Mouse (Mus musculus) thymus, adult 2 months (tissue): ENCODE data around the gene Lhx1. TPM values are rescaled to one million over a fixed set of nuclear protein-coding genes. Genes with fewer than 3 reads are reported as not detected.

Experiments
- DNase-seq: peaks from one replicate; pipeline ENCODE4 v3.0.0; 2021
- H3K27ac ChIP-seq: fragments of 200-500 bp; 2 replicates; pipeline ENCODE4 v1.5.1; 2012; ENCODE audit warnings: low read length, control low read depth; ENCODE audit not compliant: control insufficient read depth, insufficient read depth
- H3K27me3 ChIP-seq: fragments of 200-500 bp; 2 replicates; pipeline ENCODE4 v1.6.1; 2012; ENCODE audit warnings: mild to moderate bottlenecking, low read length, moderate library complexity, mixed read lengths; ENCODE audit not compliant: control insufficient read depth, insufficient read depth
- H3K36me3 ChIP-seq: fragments of 200-500 bp; 2 replicates; pipeline ENCODE4 v1.6.1; 2012; ENCODE audit warnings: mild to moderate bottlenecking, low read length, moderate library complexity; ENCODE audit not compliant: control insufficient read depth, insufficient read depth
- H3K4me1 ChIP-seq: fragments of 200-500 bp; replicated peaks from 2 replicates; pipeline ENCODE4 v1.6.1; 2012; ENCODE audit warnings: low read length; ENCODE audit not compliant: control insufficient read depth, insufficient read depth
- H3K4me3 ChIP-seq: fragments of 200-500 bp; 2 replicates; pipeline ENCODE4 v1.5.1; 2012; ENCODE audit warnings: mild to moderate bottlenecking, low read length, control low read depth, moderate library complexity; ENCODE audit not compliant: control insufficient read depth, insufficient read depth
- CTCF ChIP-seq: fragments of 200-500 bp; IDR thresholded peaks from 2 replicates; pipeline ENCODE4 v1.5.1; 2012; ENCODE audit warnings: mild to moderate bottlenecking, control low read depth, low read length, moderate library complexity, borderline replicate concordance; ENCODE audit not compliant: control insufficient read depth, poor library complexity, insufficient read depth; ENCODE audit errors: extremely low read depth
- POLR2A ChIP-seq: fragments of 200-500 bp; IDR thresholded peaks from 2 replicates; pipeline ENCODE4 v1.6.1; 2012; ENCODE audit warnings: mild to moderate bottlenecking, low read length, control low read depth, moderate library complexity; ENCODE audit not compliant: control insufficient read depth, poor library complexity, insufficient read depth; ENCODE audit errors: extremely low read depth
- WGBS: fragments of 180-500 bp; shearing (Covaris S2); methylation state at CpG from one replicate; pipeline ENCODE4 v1.1.7; 2018; 5-methylcytosine and 5-hydroxymethylcytosine counted together
- polyA plus RNA-seq: library from polyadenylated mRNA; depleted of rRNA; stranded (reverse); fragments of >200 nt; gene quantifications from 2 replicates; pipeline ENCODE4 v1.2.3, GENCODE M21; 2012

Gene Lhx1
- polyA plus RNA-seq, 1 experiment, result 0.13 TPM

- Histone ChIP-seq H3K36me3 (no peaks in the 10 kb centered on the region), H3K4me3 (no peak overlapping the region), H3K27me3 (peaks cover 41% of the 10 kb centered on the region), H3K27ac (no peak overlapping the region), H3K4me1 (no peaks in the 10 kb centered on the region)
- WGBS, result 37% methylated on average over 2 of the region's 2 CpGs
- no peak for DNase-seq
- TF ChIP-seq CTCF, result no peak
- TF ChIP-seq POLR2A, result no peak
These were observed 7.9 kb downstream of the Lhx1 start for GRCm38 (mm10) chr11:84517431-84517830.

DNA sequence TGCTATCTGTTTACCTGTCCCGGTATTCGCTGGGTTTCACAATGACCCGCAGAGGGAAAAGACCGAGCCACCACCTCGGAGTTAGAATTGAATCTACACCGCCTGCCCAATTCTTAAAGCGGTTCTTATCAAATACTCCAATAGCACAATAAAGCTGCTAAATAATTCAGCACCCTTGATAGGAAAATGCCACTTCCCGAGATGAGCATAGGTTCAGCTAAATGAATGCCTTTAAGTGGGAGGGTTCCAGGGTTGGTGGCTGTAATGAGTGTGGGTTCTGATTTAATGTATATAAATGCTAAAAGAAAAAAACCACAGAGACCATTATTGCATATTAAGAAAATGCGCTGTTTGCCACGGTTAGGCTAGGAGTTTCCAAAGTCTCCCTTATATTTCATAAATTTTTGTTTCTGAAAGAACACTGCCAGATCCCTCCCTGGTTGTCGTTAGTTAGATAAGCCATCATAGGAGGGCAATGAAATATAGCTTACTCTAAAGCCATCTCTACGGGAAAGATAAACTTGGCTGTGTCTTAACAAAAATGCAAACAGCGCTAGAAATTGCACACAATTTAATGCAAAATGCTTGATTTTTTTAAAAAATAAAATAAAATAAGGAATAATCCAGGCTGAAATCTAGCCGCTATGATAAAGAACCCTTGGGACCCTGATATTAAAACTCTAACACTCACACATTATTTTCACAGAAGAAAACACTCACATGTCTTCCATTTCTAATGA is 8.7 kb downstream of the Lhx1 start:
- DNase-seq, result no peak
- Histone ChIP-seq H3K27me3 (peaks cover 35% of the 10 kb centered on the region), H3K4me3 (no peak overlapping the region), H3K36me3 (no peaks in the 10 kb centered on the region), H3K27ac (no peak overlapping the region), H3K4me1 (no peaks in the 10 kb centered on the region)
- WGBS, result 16% methylated on average over 14 of the region's 14 CpGs
- TF ChIP-seq CTCF, result no peak
- TF ChIP-seq POLR2A, result no peak

DNA sequence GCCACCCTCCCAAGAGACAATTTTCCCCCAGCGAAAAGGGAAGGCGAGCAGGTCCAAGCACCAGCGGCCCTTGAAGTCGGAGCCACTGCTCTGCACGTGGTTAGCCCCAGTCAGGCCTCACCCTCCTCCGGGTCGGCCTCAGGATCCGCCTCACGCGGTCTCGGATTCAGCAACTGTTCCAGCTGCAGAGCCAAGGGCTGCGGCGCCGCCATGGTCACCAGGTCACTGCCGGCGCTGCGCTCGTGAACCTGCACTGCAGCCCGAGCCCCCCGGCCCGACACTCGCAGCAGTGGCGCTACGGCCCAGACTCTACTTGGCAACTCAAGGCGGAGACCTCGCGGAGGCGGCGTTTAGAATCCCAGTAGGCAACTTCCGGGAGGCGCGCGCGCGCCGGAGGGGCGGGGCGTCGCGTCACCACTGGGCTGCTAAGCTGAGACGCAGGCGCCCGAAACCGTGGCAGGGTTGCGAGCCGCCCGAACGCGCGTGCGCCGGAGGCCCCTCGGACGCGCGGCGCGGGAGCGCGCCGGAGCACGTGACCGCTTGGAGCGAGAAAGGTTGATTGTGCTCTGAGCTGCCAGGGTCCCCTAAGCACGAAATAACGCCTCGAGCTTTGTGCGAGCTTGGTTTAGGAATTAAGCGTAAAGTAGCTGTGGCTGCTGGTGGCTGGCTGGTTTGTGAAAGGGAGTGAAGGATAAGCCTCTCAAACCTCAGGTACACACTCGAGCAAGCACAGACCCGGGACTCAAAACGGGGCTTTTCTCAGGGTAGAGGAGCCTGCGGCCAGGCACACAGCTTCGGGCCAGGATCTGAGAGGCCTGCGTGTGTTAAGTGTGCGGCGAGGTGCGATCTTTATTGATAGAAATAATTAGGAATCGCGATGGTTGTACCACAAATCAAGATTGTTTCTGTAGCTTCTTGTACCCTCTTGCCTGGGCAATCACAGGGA is 11.9 kb downstream of the Lhx1 start, which contains the start of gene Aatf:
Gene Aatf, minus strand, starts transcription at position 352 of the 946 bp plus-strand sequence.
- WGBS, result under 1% methylated on average over 80 of the region's 80 CpGs
- DNase-seq, result peak; percentile 97
- H3K36me3 ChIP-seq, result peaks cover 4% of the 10 kb centered on the region; the same call in 1 of the 2 replicates
- peak within 1 kb of the TSS; percentile 88 for H3K4me3 ChIP-seq
- TF ChIP-seq POLR2A (peak; percentile 67), CTCF (peak; percentile 78; the same call in 1 of the 2 replicates)
- no peak within 1 kb of the TSS for H3K27ac ChIP-seq
- H3K27me3 ChIP-seq, result peaks cover 13% of the 10 kb centered on the region
- H3K4me1 ChIP-seq, result no peaks in the 10 kb centered on the region

DNA sequence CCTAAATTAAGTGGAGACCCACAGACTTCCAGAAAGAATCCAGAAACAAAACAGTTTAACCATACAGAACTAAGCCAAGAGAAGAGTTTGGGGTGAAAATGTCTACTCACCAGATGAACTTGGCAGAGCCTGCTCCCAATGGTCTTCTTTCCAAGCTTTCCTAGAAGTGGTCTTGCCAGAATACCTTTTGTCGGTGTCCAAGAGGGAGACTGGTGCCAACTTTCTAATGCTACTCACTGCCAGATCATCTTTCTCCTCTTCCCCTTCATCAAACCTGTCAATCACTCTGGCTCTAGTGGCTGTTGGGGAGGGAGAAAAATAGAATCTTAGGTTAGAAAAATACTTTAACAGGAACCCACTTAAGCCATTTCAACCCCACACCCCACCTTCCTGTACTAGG is 13.3 kb downstream of the Lhx1 start:
- WGBS, result 80% methylated on average over 1 of the region's 1 CpGs
- TF ChIP-seq CTCF (no peak), POLR2A (no peak)
- peaks cover 13% of the 10 kb centered on the region for H3K27me3 ChIP-seq
- no peaks in the 10 kb centered on the region for H3K4me1 ChIP-seq
- peaks cover 4% of the 10 kb centered on the region; the same call in 1 of the 2 replicates for H3K36me3 ChIP-seq
- no peak overlapping the region for H3K27ac ChIP-seq
- H3K4me3 ChIP-seq, result no peak overlapping the region
- DNase-seq, result no peak

GRCm38 (mm10) chr11:84504296-84504695 is 21.0 kb downstream of the Lhx1 start:
- Histone ChIP-seq H3K4me3 (no peak overlapping the region), H3K27ac (no peak overlapping the region), H3K4me1 (no peaks in the 10 kb centered on the region), H3K27me3 (no peaks in the 10 kb centered on the region), H3K36me3 (peaks cover 5% of the 10 kb centered on the region; the same call in 1 of the 2 replicates)
- TF ChIP-seq CTCF (no peak), POLR2A (no peak)
- DNase-seq, result no peak
- 98% methylated on average over 1 of the region's 1 CpGs for WGBS

DNA sequence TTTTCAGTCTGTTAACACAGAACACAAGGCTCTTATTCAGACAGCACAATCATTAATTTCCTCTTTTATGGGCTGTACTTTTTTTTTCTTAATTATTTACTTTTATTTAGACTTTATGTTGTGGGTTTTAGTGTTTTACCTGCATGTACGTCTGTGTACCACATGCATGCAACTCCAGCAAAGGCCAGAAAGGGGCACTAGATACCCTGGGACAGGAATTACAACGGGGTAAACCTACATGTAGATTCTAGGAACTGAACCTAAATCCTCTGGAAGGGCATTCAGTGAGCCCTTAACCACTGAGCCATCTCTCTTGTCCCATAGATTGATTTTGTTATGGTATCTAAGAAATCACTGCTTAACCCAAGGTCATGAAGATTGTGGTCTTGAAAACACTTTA is 27.4 kb downstream of the Lhx1 start:
- WGBS, result 78% methylated on average over 2 of the region's 2 CpGs
- TF ChIP-seq CTCF (no peak), POLR2A (no peak)
- H3K36me3 ChIP-seq, result no peaks in the 10 kb centered on the region
- no peak overlapping the region for H3K27ac ChIP-seq
- H3K4me1 ChIP-seq, result no peaks in the 10 kb centered on the region
- no peak for DNase-seq
- H3K27me3 ChIP-seq, result no peaks in the 10 kb centered on the region
- H3K4me3 ChIP-seq, result no peak overlapping the region
